Mouse (Mus musculus) erythroblast, embryonic 14.5 days (primary cell): Measurements from ENCODE around the gene Macrod2. TPM values are rescaled to one million over a fixed set of nuclear protein-coding genes. Genes with fewer than 3 reads are reported as not detected.

Experiments
- H3K27me3 ChIP-seq: 2 replicates; pipeline ENCODE4 v1.6.1; 2012; ENCODE audit warnings: inconsistent platforms; ENCODE audit not compliant: control insufficient read depth
- H3K36me3 ChIP-seq: 2 replicates; pipeline ENCODE4 v1.6.1; 2012; ENCODE audit warnings: mild to moderate bottlenecking, inconsistent platforms; ENCODE audit not compliant: control insufficient read depth
- H3K4me1 ChIP-seq: 2 replicates; pipeline ENCODE4 v1.6.1; 2012; ENCODE audit warnings: inconsistent platforms; ENCODE audit not compliant: control insufficient read depth
- H3K4me3 ChIP-seq: replicated peaks from 2 replicates; pipeline ENCODE3; 2012; ENCODE audit warnings: moderate library complexity, mild to moderate bottlenecking, inconsistent platforms
- H3K9me3 ChIP-seq: 2 replicates; pipeline ENCODE4 v1.6.1; 2012; ENCODE audit warnings: low read length, inconsistent platforms, mixed read lengths; ENCODE audit not compliant: control insufficient read depth
- GATA1 ChIP-seq: IDR thresholded peaks from 2 replicates; pipeline ENCODE4 v1.6.1; 2012; ENCODE audit warnings: low read length, inconsistent platforms, mixed read lengths
- TAL1 ChIP-seq: IDR thresholded peaks from 3 replicates; pipeline ENCODE4 v1.6.1; 2012; ENCODE audit warnings: low read length, inconsistent platforms, mixed read lengths
- polyA plus RNA-seq: library from polyadenylated mRNA; stranded (reverse); fragments of >175 nt; gene quantifications from 2 replicates; pipeline ENCODE4 v1.2.3, GENCODE M21; 2012

Macrod2 gene
- polyA plus RNA-seq, 1 experiment: 0.81 TPM

GRCm38 (mm10) chr2:140476891-140477290, 81.8 kb downstream of the Macrod2 start:
- Histone ChIP-seq H3K4me3 (no peak overlapping the region), H3K4me1 (no peaks in the 10 kb centered on the region), H3K9me3 (no peaks in the 10 kb centered on the region), H3K27me3 (no peaks in the 10 kb centered on the region), H3K36me3 (no peaks in the 10 kb centered on the region)
- no peak for TF ChIP-seq TAL1
- TF ChIP-seq GATA1: no peak

DNA sequence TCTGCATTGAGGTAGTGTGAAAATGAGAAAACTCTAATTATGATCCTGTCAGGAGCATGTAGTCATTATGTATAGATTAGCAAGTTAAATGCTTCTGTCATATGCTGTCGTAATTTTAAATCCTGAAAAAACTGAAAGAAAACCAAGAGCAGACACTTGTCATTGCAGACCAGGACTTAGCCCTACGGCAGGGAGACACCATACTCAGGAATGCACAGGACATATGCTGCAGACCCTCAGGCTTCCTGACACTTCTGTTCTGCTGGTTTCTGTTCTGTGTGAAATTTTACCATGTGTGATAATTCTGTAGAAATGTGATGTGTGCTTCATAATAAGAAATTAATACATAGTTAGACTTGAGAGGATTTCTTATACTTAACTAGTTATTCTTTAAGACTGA, 87.5 kb downstream of the Macrod2 start:
- no peaks in the 10 kb centered on the region for H3K27me3 ChIP-seq
- H3K36me3 ChIP-seq: no peaks in the 10 kb centered on the region
- no peaks in the 10 kb centered on the region for H3K9me3 ChIP-seq
- no peak for TF ChIP-seq TAL1
- no peak overlapping the region for H3K4me3 ChIP-seq
- no peaks in the 10 kb centered on the region for H3K4me1 ChIP-seq

GRCm38 (mm10) chr2:140497688-140498087, 102.6 kb downstream of the Macrod2 start:
- TF ChIP-seq TAL1: no peak
- no peak for TF ChIP-seq GATA1
- H3K4me1 ChIP-seq: no peaks in the 10 kb centered on the region
- H3K4me3 ChIP-seq: no peak overlapping the region
- H3K36me3 ChIP-seq: no peaks in the 10 kb centered on the region
- no peaks in the 10 kb centered on the region for H3K27me3 ChIP-seq
- H3K9me3 ChIP-seq: no peaks in the 10 kb centered on the region

- no peak overlapping the region for H3K4me3 ChIP-seq
- no peaks in the 10 kb centered on the region for H3K36me3 ChIP-seq
- H3K9me3 ChIP-seq: no peaks in the 10 kb centered on the region
- no peaks in the 10 kb centered on the region for H3K27me3 ChIP-seq
- no peak for TF ChIP-seq TAL1
- TF ChIP-seq GATA1: no peak
- H3K4me1 ChIP-seq: no peaks in the 10 kb centered on the region
Measured at GRCm38 (mm10) chr2:140500951-140501350, 105.8 kb downstream of the Macrod2 start.

DNA sequence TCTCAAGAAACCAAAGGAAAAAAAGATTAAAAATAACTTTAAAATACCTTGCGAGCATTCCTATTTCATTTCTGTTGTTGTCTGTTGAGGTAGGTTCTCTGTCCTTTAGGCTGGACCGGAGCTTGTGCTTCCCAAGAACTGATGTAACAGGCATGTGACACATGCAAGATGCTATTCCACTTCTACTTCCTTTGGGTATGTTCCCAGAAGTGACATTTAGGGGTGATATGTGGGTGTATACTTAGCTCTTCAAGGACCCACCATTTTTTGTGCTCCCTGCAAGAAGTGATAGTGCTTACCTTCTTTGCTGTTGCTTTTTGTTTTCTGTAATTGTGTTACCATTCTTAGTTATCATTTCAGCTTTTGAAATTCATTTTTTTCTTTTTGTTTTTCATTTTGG, 126.4 kb downstream of the Macrod2 start:
- Histone ChIP-seq H3K4me1 (no peaks in the 10 kb centered on the region), H3K36me3 (no peaks in the 10 kb centered on the region), H3K4me3 (no peak overlapping the region), H3K9me3 (no peaks in the 10 kb centered on the region), H3K27me3 (no peaks in the 10 kb centered on the region)
- TF ChIP-seq GATA1: no peak
- no peak for TF ChIP-seq TAL1

- TF ChIP-seq GATA1: no peak
- no peak for TF ChIP-seq TAL1
- no peaks in the 10 kb centered on the region for H3K36me3 ChIP-seq
Measured at GRCm38 (mm10) chr2:140530214-140530613, 135.1 kb downstream of the Macrod2 start.

GRCm38 (mm10) chr2:140532024-140532423, 136.9 kb downstream of the Macrod2 start:
- H3K4me1 ChIP-seq: no peaks in the 10 kb centered on the region
- TF ChIP-seq GATA1: no peak
- TF ChIP-seq TAL1: no peak
- H3K4me3 ChIP-seq: no peak overlapping the region
- H3K9me3 ChIP-seq: no peaks in the 10 kb centered on the region
- no peaks in the 10 kb centered on the region for H3K27me3 ChIP-seq
- no peaks in the 10 kb centered on the region for H3K36me3 ChIP-seq

More at GRCm38 (mm10) chr2:140530214-140530613, 135.1 kb downstream of the Macrod2 start:
- H3K4me3 ChIP-seq: no peak overlapping the region
- no peaks in the 10 kb centered on the region for H3K27me3 ChIP-seq
- H3K4me1 ChIP-seq: no peaks in the 10 kb centered on the region
- no peaks in the 10 kb centered on the region for H3K9me3 ChIP-seq

- no peak for TF ChIP-seq TAL1
- TF ChIP-seq GATA1: no peak
- H3K4me1 ChIP-seq: no peaks in the 10 kb centered on the region
Measured at GRCm38 (mm10) chr2:140532859-140533519, 137.9 kb downstream of the Macrod2 start.

DNA sequence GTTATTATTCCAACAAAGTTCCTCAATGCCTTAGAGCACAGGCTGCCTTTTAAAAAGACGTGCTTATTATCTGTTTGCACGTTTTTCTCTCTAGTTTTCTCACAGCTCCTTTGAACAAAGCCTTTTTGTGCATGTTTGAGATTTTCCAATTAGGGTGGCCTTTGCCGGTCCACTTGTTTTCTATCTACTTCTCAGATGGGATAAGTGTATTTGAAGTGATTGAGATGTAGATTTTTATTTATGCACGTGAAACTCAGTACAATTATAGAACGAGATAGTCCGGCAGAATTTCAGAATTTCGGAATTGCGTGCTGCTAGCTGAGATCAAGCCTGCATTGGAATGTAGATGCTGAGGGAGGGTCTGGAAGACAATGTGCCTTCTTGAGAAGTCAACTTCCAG, 138.5 kb downstream of the Macrod2 start:
- Histone ChIP-seq H3K27me3 (no peaks in the 10 kb centered on the region), H3K36me3 (no peaks in the 10 kb centered on the region), H3K9me3 (no peaks in the 10 kb centered on the region), H3K4me1 (no peaks in the 10 kb centered on the region), H3K4me3 (no peak overlapping the region)
- TF ChIP-seq GATA1 (no peak), TAL1 (no peak)

More at GRCm38 (mm10) chr2:140532859-140533519, 137.9 kb downstream of the Macrod2 start:
- H3K4me3 ChIP-seq: no peak overlapping the region
- H3K27me3 ChIP-seq: no peaks in the 10 kb centered on the region
- H3K36me3 ChIP-seq: no peaks in the 10 kb centered on the region
- no peaks in the 10 kb centered on the region for H3K9me3 ChIP-seq

DNA sequence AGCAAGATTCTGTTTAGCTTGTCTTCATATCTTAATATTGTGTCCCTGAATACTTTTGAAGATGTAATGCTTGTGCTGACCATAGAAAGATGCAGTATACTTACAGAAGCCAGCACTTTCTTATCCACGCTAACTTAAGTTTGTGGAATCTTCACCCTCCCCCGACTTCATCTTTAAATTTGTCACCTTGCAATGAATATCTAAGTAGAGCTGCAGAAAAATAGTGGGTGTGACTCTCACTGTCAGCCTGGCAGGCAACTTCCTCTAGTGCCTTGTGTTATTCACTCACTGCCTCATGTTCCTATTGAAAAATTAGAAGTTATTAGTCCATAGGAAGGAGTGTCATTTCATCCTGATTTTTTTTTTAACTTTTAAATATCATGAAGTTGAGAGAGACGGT, 139.5 kb downstream of the Macrod2 start:
- TF ChIP-seq GATA1: no peak
- TF ChIP-seq TAL1: no peak
- no peak overlapping the region for H3K4me3 ChIP-seq
- no peaks in the 10 kb centered on the region for H3K4me1 ChIP-seq
- H3K27me3 ChIP-seq: no peaks in the 10 kb centered on the region
- 0 out of 2 replicates have a peak, but pooled peaks cover 2% of the 10 kb centered on the region for H3K9me3 ChIP-seq
- no peaks in the 10 kb centered on the region for H3K36me3 ChIP-seq
